Mouse (Mus musculus): ENCODE data around the gene Akr1cl. TPM values are rescaled to one million over a fixed set of nuclear protein-coding genes. Genes with fewer than 3 reads are reported as not detected.

Gene Akr1cl
- polyA plus RNA-seq (2021; fragmentation: Nextera tagmentation): not detected in 2 replicates
- long read RNA-seq, experiment 1: 0 reads
- long read RNA-seq, experiment 2: 0 reads

GRCm38 (mm10) chr1:65032641-65033040 is at the start of gene Akr1cl:
Akr1cl (minus strand) TSS chr1:65032759.

GRCm38 (mm10) chr1:65082188-65082587 is 49.6 kb upstream of the Akr1cl start, which contains the start of gene Crygb:
Crygb (minus strand) TSS chr1:65082288.

GRCm38 (mm10) chr1:65073589-65073988 is 41.0 kb upstream of the Akr1cl start, which contains the start of gene Crygc:
Crygc (minus strand) TSS chr1:65073689.

DNA sequence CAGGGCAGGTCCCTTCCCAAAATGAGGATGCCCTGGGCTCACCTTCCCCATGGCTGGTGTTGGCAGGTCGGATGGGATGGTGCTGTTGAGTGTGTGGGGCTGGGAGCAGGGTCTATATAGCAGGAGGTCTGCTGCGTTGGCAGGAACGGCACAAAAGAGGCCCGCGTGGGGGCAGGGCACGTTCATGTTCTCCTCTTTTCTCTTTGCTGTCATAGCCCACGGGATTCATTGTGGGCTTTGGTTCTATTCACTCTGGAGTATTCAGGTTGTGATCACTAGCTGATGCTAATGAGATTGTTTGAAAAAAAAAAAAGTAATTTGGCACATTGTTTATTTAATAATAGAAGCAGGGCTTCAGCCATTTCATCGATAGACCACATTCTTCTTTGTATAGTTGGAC is 30.8 kb upstream of the Akr1cl start, which contains the start of gene Crygd:
Gene Crygd (minus strand): TSS at position 101 of the 400 bp plus-strand sequence.

DNA sequence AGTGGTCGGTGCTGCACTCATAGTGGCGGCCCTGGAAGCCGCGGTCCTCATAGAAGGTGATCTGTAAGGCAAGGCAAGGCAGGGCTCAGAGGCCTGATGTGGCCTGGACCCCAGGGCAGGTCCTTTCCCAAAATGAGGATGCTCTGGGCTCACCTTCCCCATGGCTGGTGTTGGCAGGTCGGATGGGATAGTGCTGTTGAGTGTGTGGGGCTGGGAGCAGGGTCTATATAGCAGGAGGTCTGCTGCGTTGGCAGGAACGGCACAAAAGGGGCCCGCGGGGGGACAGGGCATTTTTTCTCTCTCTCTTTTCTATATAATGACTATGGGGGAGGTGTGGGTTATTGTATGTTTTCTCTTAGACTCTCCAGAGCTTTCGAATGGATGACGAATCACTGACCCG is 18.4 kb upstream of the Akr1cl start, which contains the start of gene Cryge:
Gene Cryge (minus strand): TSS at position 198 of the 400 bp plus-strand sequence.

Other genes with a start within 250 kb of the Akr1cl start
- 9.4 and 10.4 TPM in 2 replicates for gene Plekhm3, start 75.9 kb downstream of the Akr1cl start, polyA plus RNA-seq (2021; fragmentation: Nextera tagmentation)
- not detected in 2 replicates for gene Cryge, start 18.4 kb upstream of the Akr1cl start, polyA plus RNA-seq (2021; fragmentation: Nextera tagmentation)
- not detected in 2 replicates for gene Crygd, start 30.7 kb upstream of the Akr1cl start, polyA plus RNA-seq (2021; fragmentation: Nextera tagmentation)
- not detected in 2 replicates for gene Crygc, start 40.9 kb upstream of the Akr1cl start, polyA plus RNA-seq (2021; fragmentation: Nextera tagmentation)
- gene Crygb, start 49.5 kb upstream of the Akr1cl start, polyA plus RNA-seq (2021; fragmentation: Nextera tagmentation): not detected in 2 replicates
- 2.0 and 2.2 TPM in 2 replicates for gene Cryga, start 70.6 kb upstream of the Akr1cl start, polyA plus RNA-seq (2021; fragmentation: Nextera tagmentation)
- 0.55 and 1.4 TPM in 2 replicates for gene Gm28845, start 86.8 kb upstream of the Akr1cl start, polyA plus RNA-seq (2021; fragmentation: Nextera tagmentation)
- 14.6 and 18.2 TPM in 2 replicates for gene D630023F18Rik, start 90.5 kb upstream of the Akr1cl start, polyA plus RNA-seq (2021; fragmentation: Nextera tagmentation)
- gene Idh1, start 153.7 kb upstream of the Akr1cl start, polyA plus RNA-seq (2021; fragmentation: Nextera tagmentation): 42.1 and 44.6 TPM in 2 replicates
- 3.7 and 4.0 TPM in 2 replicates for gene Pikfyve, start 153.9 kb upstream of the Akr1cl start, polyA plus RNA-seq (2021; fragmentation: Nextera tagmentation)
- gene Pth2r, start 249.3 kb upstream of the Akr1cl start, polyA plus RNA-seq (2021; fragmentation: Nextera tagmentation): 0.36 and 0.44 TPM in 2 replicates

All from layer of hippocampus, adult 6 months (tissue).